Mouse (Mus musculus): ENCODE measurements around the gene Scrn1. TPM values are rescaled to one million over a fixed set of nuclear protein-coding genes. Genes with fewer than 3 reads are reported as not detected.
A peak's percentile ranks its signal among the peaks of the same experiment; 100 is the strongest.

The Scrn1 gene
- polyA plus RNA-seq, 1 experiment from 2014 or later: 103 TPM

DNA sequence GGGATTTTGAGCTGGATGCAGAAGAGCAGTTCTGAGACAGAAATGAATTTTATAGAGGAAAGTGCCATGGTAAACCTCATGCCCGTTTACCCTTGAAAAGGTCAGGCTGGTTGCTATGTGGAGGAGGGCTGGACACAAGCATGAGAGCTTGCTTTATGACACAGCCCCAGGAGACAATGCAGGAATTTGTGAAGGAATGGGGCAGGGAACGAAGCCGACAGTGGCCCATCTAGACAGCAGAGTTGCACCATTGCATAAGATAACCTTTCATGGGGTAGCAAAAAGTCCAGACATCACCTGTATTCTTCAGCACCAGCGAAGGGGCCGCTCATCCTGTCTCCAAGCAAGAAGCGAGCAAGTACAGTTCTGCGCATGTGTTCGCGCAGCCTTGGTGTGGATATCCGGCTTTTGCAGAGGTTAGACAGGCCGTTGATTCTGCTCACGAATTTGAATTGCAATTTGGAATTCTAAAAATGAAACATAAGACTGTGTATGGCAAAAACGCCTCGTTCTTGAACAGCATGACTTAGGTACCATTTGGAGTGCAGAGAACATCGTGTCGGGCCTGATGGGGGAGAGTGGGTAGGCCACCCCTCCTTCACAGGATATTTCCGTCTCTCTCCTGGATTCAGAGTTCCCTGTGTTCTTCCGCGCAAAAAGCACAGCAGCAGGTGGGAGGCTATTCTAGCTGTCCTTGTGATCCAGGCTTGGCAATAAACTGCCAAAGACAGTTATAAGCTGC, 90.2 kb downstream of the Scrn1 start:
- WGBS: 79% methylated on average over 19 of the region's 19 CpGs
- Histone ChIP-seq H3K9ac (no peak overlapping the region), H3K4me3 (replicated peaks; ENCODE audit: low read length) (no peak overlapping the region), H3K27ac (0 out of 2 replicates have a peak overlapping the region, but pooled peaks have one; percentile 11), H3K27me3 (ENCODE audit: control insufficient read depth, insufficient read depth, low read length) (no peaks in the 10 kb centered on the region), H3K4me2 (replicated peaks) (no peak overlapping the region), H3K9me3 (ENCODE audit: control insufficient read depth, low read length) (no peaks in the 10 kb centered on the region), H3K4me1 (replicated peaks; ENCODE audit: control insufficient read depth, insufficient read depth, low read length) (peaks cover 19% of the 10 kb centered on the region; the same call in 1 of the 2 replicates), H3K36me3 (replicated peaks; ENCODE audit: control insufficient read depth, insufficient read depth) (no peaks in the 10 kb centered on the region)
- ATAC-seq (ENCODE audit: low FRiP score) (no peak), DNase-seq (ENCODE audit: low spot score) (no peak)

DNA sequence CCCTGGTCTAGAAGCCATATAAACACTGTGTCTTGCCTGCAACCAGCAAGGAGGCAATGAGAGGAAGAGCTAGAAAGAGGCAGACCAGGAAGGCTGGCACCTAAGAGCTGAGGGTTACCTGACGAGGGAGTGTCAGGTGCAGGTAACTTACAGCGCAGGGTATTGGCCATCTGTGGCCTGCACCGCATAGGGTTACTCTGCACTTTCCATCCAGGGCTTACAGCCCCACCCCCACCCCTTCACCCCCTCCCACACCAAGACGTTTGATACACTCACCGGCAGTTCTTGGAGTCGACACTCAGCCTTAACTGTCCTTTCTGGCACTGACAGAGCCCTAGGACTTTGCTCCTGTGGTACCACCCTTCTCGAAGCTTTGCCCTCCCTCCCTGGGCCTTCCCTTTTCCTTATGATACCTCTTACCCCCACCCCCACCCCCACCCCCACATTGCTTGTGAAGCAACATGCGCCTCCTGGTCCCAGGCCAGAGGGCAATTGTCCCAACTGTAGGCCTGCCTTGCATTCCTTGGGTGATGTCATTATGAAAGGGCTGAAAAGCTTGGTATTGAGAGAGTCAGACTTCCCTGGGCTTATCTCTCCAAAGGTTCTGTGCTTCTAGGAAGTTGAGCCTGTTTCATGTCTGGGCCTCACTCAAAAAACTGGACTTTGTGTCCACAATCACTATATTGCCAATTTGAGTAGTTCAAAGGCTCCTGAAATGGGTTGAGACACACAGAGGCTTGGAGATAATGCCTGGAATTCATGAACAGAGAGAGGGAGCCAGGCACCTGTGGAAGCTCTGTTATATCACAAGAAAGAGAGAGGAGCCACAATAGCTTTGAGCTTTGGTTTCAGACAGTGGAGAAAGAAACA, 93.2 kb downstream of the Scrn1 start:
- Histone ChIP-seq H3K4me1 (replicated peaks; ENCODE audit: control insufficient read depth, insufficient read depth, low read length) (0 out of 2 replicates have a peak, but pooled peaks cover 8% of the 10 kb centered on the region), H3K9me3 (ENCODE audit: control insufficient read depth, low read length) (no peaks in the 10 kb centered on the region), H3K4me2 (replicated peaks) (no peak overlapping the region), H3K9ac (no peak overlapping the region), H3K27ac (no peak overlapping the region), H3K36me3 (replicated peaks; ENCODE audit: control insufficient read depth, insufficient read depth) (no peaks in the 10 kb centered on the region), H3K27me3 (ENCODE audit: control insufficient read depth, insufficient read depth, low read length) (no peaks in the 10 kb centered on the region), H3K4me3 (replicated peaks; ENCODE audit: low read length) (no peak overlapping the region)
- DNase-seq (ENCODE audit: low spot score) (no peak), ATAC-seq (ENCODE audit: low FRiP score) (no peak)
- WGBS: 83% methylated on average over 8 of the region's 8 CpGs

DNA sequence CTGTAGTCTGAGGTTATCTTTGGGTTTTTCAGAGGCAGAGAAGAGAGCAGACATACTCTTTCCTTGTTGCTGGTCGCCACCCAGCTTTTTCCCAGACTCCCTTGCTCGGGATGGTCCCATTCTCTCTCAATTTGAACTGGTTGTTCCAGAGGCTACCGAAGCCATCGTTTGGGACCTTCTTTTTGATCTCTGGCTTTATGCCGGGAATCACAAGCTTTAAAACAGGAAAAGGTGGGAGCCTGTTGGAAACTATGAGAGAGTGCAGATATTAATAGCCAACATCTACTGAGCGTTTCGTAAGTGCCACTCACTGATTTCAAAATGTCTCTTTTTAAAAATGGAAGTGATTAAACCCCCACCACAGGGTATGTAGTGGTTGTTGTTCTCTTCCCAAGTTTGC, 94.4 kb downstream of the Scrn1 start:
- WGBS: 86% methylated on average over 7 of the region's 7 CpGs
- no peak overlapping the region for H3K4me2 ChIP-seq (replicated peaks)

DNA sequence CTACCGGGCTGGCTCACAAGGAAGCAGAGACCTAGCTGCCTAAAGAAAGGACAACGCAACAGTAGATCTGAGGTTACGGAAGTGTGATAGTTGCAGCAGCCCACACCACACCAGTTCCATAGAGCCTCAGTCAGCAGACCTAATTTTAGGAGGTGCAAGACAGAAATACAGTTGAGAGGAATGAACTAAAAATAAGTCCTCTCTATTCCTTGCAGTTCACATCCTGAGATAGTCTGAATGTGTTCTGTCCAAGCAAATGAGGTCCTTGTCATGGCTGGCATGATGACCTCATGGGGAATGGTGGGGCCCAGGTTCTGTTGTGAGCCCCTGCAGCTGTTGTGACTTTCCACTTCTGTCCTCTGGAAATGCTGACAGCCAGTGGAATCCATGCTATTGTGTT, 98.9 kb downstream of the Scrn1 start:
- no peak for ATAC-seq (ENCODE audit: low FRiP score)
- Histone ChIP-seq H3K4me2 (replicated peaks) (no peak overlapping the region), H3K9me3 (ENCODE audit: control insufficient read depth, low read length) (no peaks in the 10 kb centered on the region), H3K9ac (no peak overlapping the region), H3K4me3 (replicated peaks; ENCODE audit: low read length) (no peak overlapping the region), H3K4me1 (replicated peaks; ENCODE audit: control insufficient read depth, insufficient read depth, low read length) (0 out of 2 replicates have a peak, but pooled peaks cover 4% of the 10 kb centered on the region), H3K27ac (no peak overlapping the region), H3K27me3 (ENCODE audit: control insufficient read depth, insufficient read depth, low read length) (no peaks in the 10 kb centered on the region), H3K36me3 (replicated peaks; ENCODE audit: control insufficient read depth, insufficient read depth) (no peaks in the 10 kb centered on the region)
- no peak for DNase-seq (ENCODE audit: low spot score)
- WGBS: 92% methylated on average over 3 of the region's 3 CpGs

More for the DNA sequence above, 94.4 kb downstream of the Scrn1 start:
- Histone ChIP-seq H3K27ac (no peak overlapping the region), H3K27me3 (ENCODE audit: control insufficient read depth, insufficient read depth, low read length) (no peaks in the 10 kb centered on the region), H3K9me3 (ENCODE audit: control insufficient read depth, low read length) (no peaks in the 10 kb centered on the region), H3K4me3 (replicated peaks; ENCODE audit: low read length) (no peak overlapping the region), H3K36me3 (replicated peaks; ENCODE audit: control insufficient read depth, insufficient read depth) (no peaks in the 10 kb centered on the region), H3K4me1 (replicated peaks; ENCODE audit: control insufficient read depth, insufficient read depth, low read length) (0 out of 2 replicates have a peak, but pooled peaks cover 8% of the 10 kb centered on the region), H3K9ac (no peak overlapping the region)
- no peak for DNase-seq (ENCODE audit: low spot score)
- no peak for ATAC-seq (ENCODE audit: low FRiP score)

DNA sequence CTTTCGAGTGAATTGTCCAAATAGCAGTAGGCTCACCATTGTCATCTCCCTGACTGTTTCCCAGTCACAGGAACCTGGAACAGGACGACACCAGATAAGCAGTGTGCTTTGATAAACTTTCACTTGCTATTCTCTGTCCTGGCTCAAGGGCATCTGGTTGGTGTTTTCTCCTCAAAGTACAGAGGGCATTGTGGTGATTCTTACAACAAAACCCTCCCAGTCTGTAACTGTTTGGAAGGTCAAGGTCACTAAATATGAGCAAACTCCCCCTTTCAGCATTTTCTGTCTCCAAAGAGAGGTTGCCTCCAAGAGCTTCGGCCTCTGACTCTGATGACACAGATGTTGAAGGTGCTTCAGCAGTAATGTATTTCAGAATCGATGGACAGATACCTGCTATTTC, 101.4 kb downstream of the Scrn1 start:
- H3K27me3 ChIP-seq (ENCODE audit: control insufficient read depth, insufficient read depth, low read length): no peaks in the 10 kb centered on the region
- WGBS: 78% methylated on average over 4 of the region's 4 CpGs
- H3K4me3 ChIP-seq (replicated peaks; ENCODE audit: low read length): no peak overlapping the region
- H3K4me2 ChIP-seq (replicated peaks): no peak overlapping the region
- no peak overlapping the region for H3K27ac ChIP-seq
- no peak overlapping the region for H3K9ac ChIP-seq
- H3K36me3 ChIP-seq (replicated peaks; ENCODE audit: control insufficient read depth, insufficient read depth): no peaks in the 10 kb centered on the region
- H3K4me1 ChIP-seq (replicated peaks; ENCODE audit: control insufficient read depth, insufficient read depth, low read length): 0 out of 2 replicates have a peak, but pooled peaks cover 7% of the 10 kb centered on the region
- H3K9me3 ChIP-seq (ENCODE audit: control insufficient read depth, low read length): no peaks in the 10 kb centered on the region
- DNase-seq (ENCODE audit: low spot score) (no peak), ATAC-seq (ENCODE audit: low FRiP score) (no peak)

DNA sequence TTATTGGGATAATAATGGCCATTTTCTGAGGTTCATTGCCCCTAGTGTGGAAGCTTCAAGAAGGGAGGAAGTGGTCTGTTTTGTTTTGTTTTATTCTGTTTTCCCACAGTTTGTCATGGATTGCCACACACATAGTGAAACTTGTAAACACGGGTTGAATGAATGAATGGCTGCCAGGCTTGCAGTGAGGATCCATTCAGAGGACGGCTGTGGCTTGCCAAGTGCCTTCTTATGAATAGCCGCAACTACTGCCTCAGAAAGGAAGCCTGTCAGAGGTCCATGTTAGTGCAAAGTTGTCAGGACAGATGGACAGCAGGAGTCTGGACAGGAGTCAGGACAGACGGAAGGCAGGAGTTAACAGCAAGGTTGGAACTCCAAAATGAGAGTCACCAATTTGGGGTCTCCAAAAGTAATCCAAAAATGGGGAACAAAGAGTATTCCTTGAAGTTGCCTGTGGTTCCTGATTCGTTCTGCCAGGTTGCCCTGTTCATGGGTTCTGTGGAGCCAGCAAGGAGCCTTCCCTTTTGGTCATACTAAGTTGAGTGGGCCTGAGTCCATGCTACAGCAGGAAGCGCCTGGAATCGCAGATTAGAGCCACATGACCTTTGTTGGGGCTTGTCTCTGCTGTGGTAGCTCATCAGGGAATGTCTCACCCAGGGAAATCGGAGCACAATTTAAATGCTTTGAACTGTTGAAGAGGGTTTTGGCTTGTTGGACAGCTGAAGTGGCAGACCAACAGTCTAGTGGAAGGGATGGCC, 102.4 kb downstream of the Scrn1 start:
- Histone ChIP-seq H3K4me1 (replicated peaks; ENCODE audit: control insufficient read depth, insufficient read depth, low read length) (0 out of 2 replicates have a peak, but pooled peaks cover 7% of the 10 kb centered on the region), H3K4me2 (replicated peaks) (no peak overlapping the region), H3K9ac (no peak overlapping the region), H3K27ac (no peak overlapping the region), H3K4me3 (replicated peaks; ENCODE audit: low read length) (no peak overlapping the region), H3K27me3 (ENCODE audit: control insufficient read depth, insufficient read depth, low read length) (no peaks in the 10 kb centered on the region), H3K9me3 (ENCODE audit: control insufficient read depth, low read length) (no peaks in the 10 kb centered on the region), H3K36me3 (replicated peaks; ENCODE audit: control insufficient read depth, insufficient read depth) (no peaks in the 10 kb centered on the region)
- ATAC-seq (ENCODE audit: low FRiP score) (peak; percentile 34; the same call in 1 of the 2 replicates), DNase-seq (ENCODE audit: low spot score) (peak; percentile 50)
- WGBS: 58% methylated on average over 8 of the region's 8 CpGs

DNA sequence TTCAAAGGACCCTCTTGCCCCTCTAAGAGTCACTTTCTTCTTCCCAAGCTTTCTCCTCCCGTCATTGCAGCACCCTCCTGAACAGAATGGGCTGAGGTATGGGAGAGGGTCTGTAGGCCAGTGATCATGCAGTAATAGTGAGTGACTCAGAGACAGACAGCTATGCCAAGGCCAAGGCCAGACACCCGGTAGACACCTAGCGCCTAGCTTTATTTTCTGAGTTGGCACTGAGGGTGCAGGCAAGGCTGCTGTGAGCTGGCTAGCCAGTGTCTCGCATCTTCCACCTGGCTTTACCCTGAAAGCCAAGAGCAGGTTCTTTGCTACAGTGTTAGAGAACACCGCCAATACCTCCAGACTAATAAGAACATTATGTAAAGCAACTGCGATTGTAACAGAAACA, 103.5 kb downstream of the Scrn1 start:
- Histone ChIP-seq H3K4me3 (replicated peaks; ENCODE audit: low read length) (no peak overlapping the region), H3K9me3 (ENCODE audit: control insufficient read depth, low read length) (no peaks in the 10 kb centered on the region), H3K9ac (no peak overlapping the region), H3K27me3 (ENCODE audit: control insufficient read depth, insufficient read depth, low read length) (no peaks in the 10 kb centered on the region), H3K27ac (no peak overlapping the region), H3K36me3 (replicated peaks; ENCODE audit: control insufficient read depth, insufficient read depth) (no peaks in the 10 kb centered on the region), H3K4me1 (replicated peaks; ENCODE audit: control insufficient read depth, insufficient read depth, low read length) (0 out of 2 replicates have a peak, but pooled peaks cover 7% of the 10 kb centered on the region), H3K4me2 (replicated peaks) (no peak overlapping the region)
- ATAC-seq (ENCODE audit: low FRiP score): no peak
- DNase-seq (ENCODE audit: low spot score): no peak
- WGBS: 88% methylated on average over 6 of the region's 6 CpGs

DNA sequence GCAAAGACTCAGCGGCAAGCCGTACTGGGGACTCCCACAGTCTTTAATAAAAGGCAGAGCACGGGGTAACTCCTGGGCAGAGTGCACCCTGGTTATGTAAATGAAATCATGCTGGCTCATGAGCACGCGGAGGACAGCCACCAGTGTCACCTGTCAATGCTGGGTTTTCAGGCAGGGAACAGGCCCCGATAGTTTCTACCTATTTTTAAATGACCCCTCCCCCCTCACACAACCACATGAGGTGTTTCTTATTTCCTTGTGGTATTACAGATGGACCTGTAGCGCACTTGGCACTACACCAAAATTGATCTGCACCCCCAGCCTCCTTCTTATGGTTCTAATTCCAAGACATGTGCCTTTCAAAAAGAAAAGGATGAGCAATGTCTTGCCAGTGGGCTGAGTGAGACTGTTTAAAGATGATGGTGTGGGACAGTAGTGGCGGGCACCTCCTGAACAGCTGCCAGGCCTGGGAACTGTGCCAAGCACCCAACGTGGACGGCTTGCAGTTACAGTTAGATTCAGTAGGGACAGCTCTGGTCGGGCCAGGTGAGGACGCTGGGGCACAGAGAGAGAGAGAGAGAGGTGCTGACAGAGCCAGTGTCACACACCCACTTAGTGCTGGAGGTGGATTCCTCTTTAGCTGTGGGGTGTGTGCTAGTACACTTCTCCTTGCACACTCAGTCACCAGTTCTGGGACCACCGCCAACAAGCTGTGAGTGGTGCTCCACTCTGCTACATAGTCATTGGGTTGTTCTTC, 105.2 kb downstream of the Scrn1 start:
- Histone ChIP-seq H3K9me3 (ENCODE audit: control insufficient read depth, low read length) (no peaks in the 10 kb centered on the region), H3K4me2 (replicated peaks) (no peak overlapping the region), H3K27ac (no peak overlapping the region), H3K36me3 (replicated peaks; ENCODE audit: control insufficient read depth, insufficient read depth) (no peaks in the 10 kb centered on the region), H3K4me1 (replicated peaks; ENCODE audit: control insufficient read depth, insufficient read depth, low read length) (0 out of 2 replicates have a peak, but pooled peaks cover 7% of the 10 kb centered on the region), H3K4me3 (replicated peaks; ENCODE audit: low read length) (no peak overlapping the region), H3K27me3 (ENCODE audit: control insufficient read depth, insufficient read depth, low read length) (no peaks in the 10 kb centered on the region), H3K9ac (no peak overlapping the region)
- DNase-seq (ENCODE audit: low spot score) (no peak), ATAC-seq (ENCODE audit: low FRiP score) (peak; percentile 37; the same call in 1 of the 2 replicates)
- 64% methylated on average over 13 of the region's 13 CpGs for WGBS
